Mouse (Mus musculus): ENCODE results near the gene Rab6b. TPM values are rescaled to one million over a fixed set of nuclear protein-coding genes. Genes with fewer than 3 reads are reported as not detected.

Rab6b gene
- polyA plus RNA-seq, 1 experiment from 2014 or later = 1.0 TPM

- Histone ChIP-seq H3K9ac (ENCODE audit: low read length) (no peak overlapping the region), H3K4me2 (ENCODE audit: low read length) (no peak overlapping the region), H3K4me1 (ENCODE audit: control insufficient read depth in 2 of 2, insufficient read depth in 2 of 2, low read length in 2 of 2) (peaks cover 5 to 8% of the 10 kb centered on the region in 2 experiments), H3K4me3 (ENCODE audit: control insufficient read depth in 1 of 2, insufficient read depth in 1 of 2, low read depth in 1 of 2, low read length in 2 of 2) (no peak overlapping the region), H3K27ac (replicated peaks in 1 of 2; ENCODE audit: control insufficient read depth in 1 of 2, insufficient read depth in 1 of 2, low read depth in 2 of 2, low read length in 2 of 2) (no peak overlapping the region), H3K9me3 (ENCODE audit: control insufficient read depth, low read length) (no peaks in the 10 kb centered on the region), H3K27me3 (ENCODE audit: control insufficient read depth, insufficient read depth, low read length) (no peaks in the 10 kb centered on the region), H3K36me3 (ENCODE audit: control insufficient read depth, insufficient read depth, low read length) (peaks cover 24% of the 10 kb centered on the region)
- 69% methylated on average over 4 of the region's 4 CpGs for WGBS
- ATAC-seq (ENCODE audit: insufficient number of reproducible peaks, insufficient read depth, low FRiP score, low read depth) = no peak
These were observed 73.3 kb downstream of the Rab6b start for GRCm38 (mm10) chr9:103184855-103185254.

GRCm38 (mm10) chr9:103185946-103186345, 74.4 kb downstream of the Rab6b start:
- no peaks in the 10 kb centered on the region for H3K9me3 ChIP-seq (ENCODE audit: control insufficient read depth, low read length)

GRCm38 (mm10) chr9:103186747-103187146, 75.2 kb downstream of the Rab6b start:
- H3K27ac ChIP-seq (replicated peaks in 1 of 2; ENCODE audit: control insufficient read depth in 1 of 2, insufficient read depth in 1 of 2, low read depth in 2 of 2, low read length in 2 of 2) = no peak overlapping the region
- H3K4me1 ChIP-seq (ENCODE audit: control insufficient read depth in 2 of 2, insufficient read depth in 2 of 2, low read length in 2 of 2) = no peaks in the 10 kb centered on the region; a peak in 1 of 4 replicates
- H3K4me2 ChIP-seq (ENCODE audit: low read length) = no peak overlapping the region
- 54% methylated on average over 9 of the region's 9 CpGs for WGBS
- ATAC-seq (ENCODE audit: insufficient number of reproducible peaks, insufficient read depth, low FRiP score, low read depth) = no peak
- H3K36me3 ChIP-seq (ENCODE audit: control insufficient read depth, insufficient read depth, low read length) = peaks cover 42% of the 10 kb centered on the region
- no peak overlapping the region for H3K4me3 ChIP-seq (ENCODE audit: control insufficient read depth in 1 of 2, insufficient read depth in 1 of 2, low read depth in 1 of 2, low read length in 2 of 2)
- H3K27me3 ChIP-seq (ENCODE audit: control insufficient read depth, insufficient read depth, low read length) = no peaks in the 10 kb centered on the region
- no peaks in the 10 kb centered on the region for H3K9me3 ChIP-seq (ENCODE audit: control insufficient read depth, low read length)
- no peak overlapping the region for H3K9ac ChIP-seq (ENCODE audit: low read length)

More at GRCm38 (mm10) chr9:103185946-103186345, 74.4 kb downstream of the Rab6b start:
- Histone ChIP-seq H3K27me3 (ENCODE audit: control insufficient read depth, insufficient read depth, low read length) (no peaks in the 10 kb centered on the region), H3K27ac (replicated peaks in 1 of 2; ENCODE audit: control insufficient read depth in 1 of 2, insufficient read depth in 1 of 2, low read depth in 2 of 2, low read length in 2 of 2) (no peak overlapping the region), H3K4me2 (ENCODE audit: low read length) (no peak overlapping the region), H3K9ac (ENCODE audit: low read length) (no peak overlapping the region), H3K36me3 (ENCODE audit: control insufficient read depth, insufficient read depth, low read length) (peaks cover 35% of the 10 kb centered on the region), H3K4me1 (ENCODE audit: control insufficient read depth in 2 of 2, insufficient read depth in 2 of 2, low read length in 2 of 2) (no peaks in the 10 kb centered on the region; a peak in 1 of 4 replicates), H3K4me3 (ENCODE audit: control insufficient read depth in 1 of 2, insufficient read depth in 1 of 2, low read depth in 1 of 2, low read length in 2 of 2) (no peak overlapping the region)
- ATAC-seq (ENCODE audit: insufficient number of reproducible peaks, insufficient read depth, low FRiP score, low read depth) = no peak
- WGBS = 87% methylated on average over 8 of the region's 8 CpGs

- H3K36me3 ChIP-seq (ENCODE audit: control insufficient read depth, insufficient read depth, low read length) = peaks cover 58% of the 10 kb centered on the region
- no peak overlapping the region for H3K27ac ChIP-seq (replicated peaks in 1 of 2; ENCODE audit: control insufficient read depth in 1 of 2, insufficient read depth in 1 of 2, low read depth in 2 of 2, low read length in 2 of 2)
- no peak overlapping the region for H3K9ac ChIP-seq (ENCODE audit: low read length)
- H3K27me3 ChIP-seq (ENCODE audit: control insufficient read depth, insufficient read depth, low read length) = no peaks in the 10 kb centered on the region
- H3K4me1 ChIP-seq (ENCODE audit: control insufficient read depth in 2 of 2, insufficient read depth in 2 of 2, low read length in 2 of 2) = no peaks in the 10 kb centered on the region; a peak in 1 of 4 replicates
- no peak overlapping the region for H3K4me3 ChIP-seq (ENCODE audit: control insufficient read depth in 1 of 2, insufficient read depth in 1 of 2, low read depth in 1 of 2, low read length in 2 of 2)
- H3K9me3 ChIP-seq (ENCODE audit: control insufficient read depth, low read length) = no peaks in the 10 kb centered on the region
- no peak for ATAC-seq (ENCODE audit: insufficient number of reproducible peaks, insufficient read depth, low FRiP score, low read depth)
- 81% methylated on average over 4 of the region's 4 CpGs for WGBS
- H3K4me2 ChIP-seq (ENCODE audit: low read length) = no peak overlapping the region
These were observed 76.8 kb downstream of the Rab6b start for GRCm38 (mm10) chr9:103188416-103188815.

GRCm38 (mm10) chr9:103201561-103202260, 90.1 kb downstream of the Rab6b start, which contains the start of gene Srprb:
TSS of gene Srprb (minus strand) at chr9:103202137.
- under 1% methylated on average over 45 of the region's 45 CpGs for WGBS
- 0 out of 4 replicates have a peak, but pooled peaks cover 0 to 3% of the 10 kb centered on the region in 2 experiments for H3K4me1 ChIP-seq (ENCODE audit: control insufficient read depth in 2 of 2, insufficient read depth in 2 of 2, low read length in 2 of 2)
- peaks cover 30% of the 10 kb centered on the region for H3K36me3 ChIP-seq (ENCODE audit: control insufficient read depth, insufficient read depth, low read length)
- peak within 1 kb of the TSS; percentile 91 for H3K9ac ChIP-seq (ENCODE audit: low read length)
- ATAC-seq (ENCODE audit: insufficient number of reproducible peaks, insufficient read depth, low FRiP score, low read depth) = peak; percentile 96
- H3K9me3 ChIP-seq (ENCODE audit: control insufficient read depth, low read length) = no peaks in the 10 kb centered on the region
- H3K4me3 ChIP-seq (ENCODE audit: control insufficient read depth in 1 of 2, insufficient read depth in 1 of 2, low read depth in 1 of 2, low read length in 2 of 2) = peak within 1 kb of the TSS; percentile 86 to 100
- H3K4me2 ChIP-seq (ENCODE audit: low read length) = peak within 1 kb of the TSS; percentile 78
- H3K27ac ChIP-seq (replicated peaks in 1 of 2; ENCODE audit: control insufficient read depth in 1 of 2, insufficient read depth in 1 of 2, low read depth in 2 of 2, low read length in 2 of 2) = peak within 1 kb of the TSS; percentile 90 to 97
- H3K27me3 ChIP-seq (ENCODE audit: control insufficient read depth, insufficient read depth, low read length) = no peaks in the 10 kb centered on the region

GRCm38 (mm10) chr9:103205786-103206185, 94.2 kb downstream of the Rab6b start:
- WGBS = 84% methylated on average over 5 of the region's 5 CpGs
- Histone ChIP-seq H3K36me3 (ENCODE audit: control insufficient read depth, insufficient read depth, low read length) (no peaks in the 10 kb centered on the region), H3K4me3 (ENCODE audit: control insufficient read depth in 1 of 2, insufficient read depth in 1 of 2, low read depth in 1 of 2, low read length in 2 of 2) (no peak overlapping the region), H3K9me3 (ENCODE audit: control insufficient read depth, low read length) (no peaks in the 10 kb centered on the region), H3K4me2 (ENCODE audit: low read length) (no peak overlapping the region), H3K9ac (ENCODE audit: low read length) (no peak overlapping the region), H3K4me1 (ENCODE audit: control insufficient read depth in 2 of 2, insufficient read depth in 2 of 2, low read length in 2 of 2) (0 out of 4 replicates have a peak, but pooled peaks cover 0 to 3% of the 10 kb centered on the region in 2 experiments), H3K27ac (replicated peaks in 1 of 2; ENCODE audit: control insufficient read depth in 1 of 2, insufficient read depth in 1 of 2, low read depth in 2 of 2, low read length in 2 of 2) (no peak overlapping the region), H3K27me3 (ENCODE audit: control insufficient read depth, insufficient read depth, low read length) (no peaks in the 10 kb centered on the region)
- no peak for ATAC-seq (ENCODE audit: insufficient number of reproducible peaks, insufficient read depth, low FRiP score, low read depth)

- H3K36me3 ChIP-seq (ENCODE audit: control insufficient read depth, insufficient read depth, low read length) = no peaks in the 10 kb centered on the region
- H3K9me3 ChIP-seq (ENCODE audit: control insufficient read depth, low read length) = no peaks in the 10 kb centered on the region
- H3K4me3 ChIP-seq (ENCODE audit: control insufficient read depth in 1 of 2, insufficient read depth in 1 of 2, low read depth in 1 of 2, low read length in 2 of 2) = peak overlapping the region in 1 of 2 experiments; percentile 26; a peak in 2 of 4 replicates
- ATAC-seq (ENCODE audit: insufficient number of reproducible peaks, insufficient read depth, low FRiP score, low read depth) = peak; percentile 68; the same call in 1 of the 2 replicates
- H3K4me1 ChIP-seq (ENCODE audit: control insufficient read depth in 2 of 2, insufficient read depth in 2 of 2, low read length in 2 of 2) = no peaks in the 10 kb centered on the region
- H3K27me3 ChIP-seq (ENCODE audit: control insufficient read depth, insufficient read depth, low read length) = no peaks in the 10 kb centered on the region
- WGBS = 9% methylated on average over 16 of the region's 16 CpGs
- H3K27ac ChIP-seq (replicated peaks in 1 of 2; ENCODE audit: control insufficient read depth in 1 of 2, insufficient read depth in 1 of 2, low read depth in 2 of 2, low read length in 2 of 2) = no peak overlapping the region
- peak overlapping the region; percentile 59 for H3K4me2 ChIP-seq (ENCODE audit: low read length)
- H3K9ac ChIP-seq (ENCODE audit: low read length) = no peak overlapping the region
These were observed 96.3 kb downstream of the Rab6b start for GRCm38 (mm10) chr9:103207846-103208245.

Data from heart, embryonic 14.5 days (tissue).